Mouse (Mus musculus): ENCODE results near the gene Rundc3b.

GRCm38 (mm10) chr5:8648774-8649173, 26.0 kb upstream of the Rundc3b start:
- no peak for TF ChIP-seq CTCF (IDR thresholded peaks at IDR 0.05; ENCODE audit: low read depth)
- no peak for TF ChIP-seq EP300 (optimal IDR thresholded peaks at IDR 0.05)

Measured in stomach, postnatal 0 days (tissue).